In genomic region chr1:152986981-152987380, GRCm38 (mm10) we compare ENCODE assay signal across 19 mouse cellular contexts. TPM values are rescaled to one million over a fixed set of nuclear protein-coding genes. Genes with fewer than 3 reads are reported as not detected.
DNase-seq lines count a peak whose midpoint lies in the region; ATAC-seq and TF ChIP-seq lines count a peak whose summit lies in the region.
"Had no signal": no experiment of that assay in that cellular context is flagged by ENCODE, and none has a peak within 500 bp of the region (broad histone marks: within the 10 kb centered on the region; RNA-seq: fewer than 3 reads in every experiment).

No protein-coding gene starts in this region.

- ATAC-seq in embryonic facial prominence, embryonic 13.5 days (ENCODE audit: insufficient number of reproducible peaks, insufficient read depth, low FRiP score, low TSS enrichment, low read depth) = no peak
- no peak for ATAC-seq in lung, embryonic 14.5 days (ENCODE audit: insufficient read depth)
- ATAC-seq in midbrain, embryonic 11.5 days (ENCODE audit: low FRiP score) = no peak
- ATAC-seq in midbrain, embryonic 14.5 days (ENCODE audit: low FRiP score, low TSS enrichment) = no peak
- ATAC-seq: CD4-positive, CD25-positive, alpha-beta regulatory T cell, adult 4 months; intestine, embryonic 15.5 days had no signal

- H3K27me3 ChIP-seq in embryonic facial prominence, embryonic 13.5 days = no peaks in the 10 kb centered on the region; the same call in 1 of the 2 replicates
- H3K27me3 ChIP-seq in embryonic facial prominence, embryonic 10.5 days (replicated peaks; ENCODE audit: low read depth, poor library complexity, severe bottlenecking) = no peaks in the 10 kb centered on the region
- H3K27me3 ChIP-seq in lung, embryonic 14.5 days (ENCODE audit: insufficient read depth, low read length) = no peaks in the 10 kb centered on the region
- no peaks in the 10 kb centered on the region for H3K27me3 ChIP-seq in midbrain, embryonic 11.5 days (ENCODE audit: control insufficient read depth, insufficient read depth, low read length)
- no peaks in the 10 kb centered on the region for H3K27me3 ChIP-seq in midbrain, embryonic 14.5 days (ENCODE audit: control insufficient read depth, insufficient read depth, low read length)
- H3K27me3 ChIP-seq: heart, embryonic 12.5 days; intestine, embryonic 15.5 days had no signal

- no peak for DNase-seq in embryonic facial prominence, embryonic 10.5 days (ENCODE audit: low spot score)
- DNase-seq in lung, embryonic 14.5 days = peak; percentile 46
- no peak for DNase-seq in lung, postnatal 25 days (ENCODE audit: low spot score)
- DNase-seq in midbrain, embryonic 11.5 days (ENCODE audit: low spot score, missing footprints) = peak; percentile 31
- no peak for DNase-seq in midbrain, embryonic 14.5 days
- no peak for DNase-seq in frontal cortex, adult 2 months (ENCODE audit: extremely low spot score in 1 of 2, low spot score in 1 of 2)
- DNase-seq: adrenal gland, postnatal 14 days; B cell, adult 2 months; cerebellum, adult 2 months; cerebellum, postnatal 10 days; gastrocnemius, postnatal 36 days; heart, adult 18-20 months had no signal

- H3K36me3 ChIP-seq in embryonic facial prominence, embryonic 13.5 days = no peaks in the 10 kb centered on the region
- H3K36me3 ChIP-seq in embryonic facial prominence, embryonic 10.5 days (replicated peaks) = no peaks in the 10 kb centered on the region
- no peaks in the 10 kb centered on the region for H3K36me3 ChIP-seq in lung, embryonic 14.5 days (ENCODE audit: insufficient read depth)
- H3K36me3 ChIP-seq in midbrain, embryonic 11.5 days (ENCODE audit: control insufficient read depth, insufficient read depth, low read length) = no peaks in the 10 kb centered on the region
- H3K36me3 ChIP-seq in midbrain, embryonic 14.5 days (ENCODE audit: control insufficient read depth, insufficient read depth, low read length) = no peaks in the 10 kb centered on the region
- H3K36me3 ChIP-seq: G1E; heart, embryonic 12.5 days; hindbrain, embryonic 10.5 days; intestine, embryonic 15.5 days had no signal

- H3K27ac ChIP-seq in embryonic facial prominence, embryonic 13.5 days = 0 out of 2 replicates have a peak overlapping the region, but pooled peaks have one; percentile 17
- no peak overlapping the region for H3K27ac ChIP-seq in embryonic facial prominence, embryonic 10.5 days (replicated peaks)
- no peak overlapping the region for H3K27ac ChIP-seq in lung, embryonic 14.5 days (ENCODE audit: low read depth)
- no peak overlapping the region for H3K27ac ChIP-seq in midbrain, embryonic 11.5 days (ENCODE audit: low read depth, low read length)
- no peak overlapping the region for H3K27ac ChIP-seq in midbrain, embryonic 14.5 days (replicated peaks; ENCODE audit: low read depth, low read length)
- H3K27ac ChIP-seq: hindbrain, embryonic 10.5 days; hindbrain, embryonic 14.5 days; intestine, embryonic 15.5 days had no signal

- H3K9ac ChIP-seq in embryonic facial prominence, embryonic 13.5 days = no peak overlapping the region
- no peak overlapping the region for H3K9ac ChIP-seq in lung, embryonic 14.5 days
- H3K9ac ChIP-seq in midbrain, embryonic 11.5 days (ENCODE audit: low read length) = no peak overlapping the region
- H3K9ac ChIP-seq in midbrain, embryonic 14.5 days (replicated peaks; ENCODE audit: low read length) = no peak overlapping the region
- H3K9ac ChIP-seq: heart, embryonic 12.5 days; hindbrain, embryonic 14.5 days; intestine, embryonic 15.5 days had no signal

- no peak overlapping the region for H3K4me3 ChIP-seq in embryonic facial prominence, embryonic 13.5 days
- H3K4me3 ChIP-seq in embryonic facial prominence, embryonic 10.5 days = no peak overlapping the region
- no peak overlapping the region for H3K4me3 ChIP-seq in lung, embryonic 14.5 days (ENCODE audit: low read depth, low read length)
- no peak overlapping the region for H3K4me3 ChIP-seq in midbrain, embryonic 11.5 days (ENCODE audit: low read depth, low read length)
- no peak overlapping the region for H3K4me3 ChIP-seq in midbrain, embryonic 14.5 days (replicated peaks; ENCODE audit: low read depth, low read length)
- H3K4me3 ChIP-seq: heart, embryonic 12.5 days; hindbrain, embryonic 10.5 days; intestine, embryonic 15.5 days had no signal

- H3K4me1 ChIP-seq in embryonic facial prominence, embryonic 13.5 days = peaks cover 11% of the 10 kb centered on the region
- H3K4me1 ChIP-seq in embryonic facial prominence, embryonic 10.5 days = no peaks in the 10 kb centered on the region
- H3K4me1 ChIP-seq in lung, embryonic 14.5 days (ENCODE audit: insufficient read depth) = no peaks in the 10 kb centered on the region
- H3K4me1 ChIP-seq in midbrain, embryonic 11.5 days (ENCODE audit: control insufficient read depth, insufficient read depth, low read length) = no peaks in the 10 kb centered on the region
- H3K4me1 ChIP-seq in midbrain, embryonic 14.5 days (ENCODE audit: control insufficient read depth, insufficient read depth, low read length) = no peaks in the 10 kb centered on the region
- H3K4me1 ChIP-seq: heart, embryonic 12.5 days; intestine, embryonic 15.5 days had no signal

- WGBS in embryonic facial prominence, embryonic 13.5 days = 46% methylated on average over 3 of the region's 3 CpGs
- WGBS in embryonic facial prominence, embryonic 10.5 days = 84% methylated on average over 3 of the region's 3 CpGs
- WGBS in lung, embryonic 14.5 days = 55% methylated on average over 3 of the region's 3 CpGs
- 85% methylated on average over 3 of the region's 3 CpGs for WGBS in midbrain, embryonic 11.5 days
- 83% methylated on average over 3 of the region's 3 CpGs for WGBS in midbrain, embryonic 14.5 days

- no peak for TF ChIP-seq CTCF in lung, embryonic 14.5 days (IDR thresholded peaks at IDR 0.05; ENCODE audit: low read depth)

- H3K4me2 ChIP-seq in embryonic facial prominence, embryonic 13.5 days = no peak overlapping the region
- no peak overlapping the region for H3K4me2 ChIP-seq in lung, embryonic 14.5 days
- no peak overlapping the region for H3K4me2 ChIP-seq in midbrain, embryonic 11.5 days
- no peak overlapping the region for H3K4me2 ChIP-seq in midbrain, embryonic 14.5 days (ENCODE audit: low read length)
- H3K4me2 ChIP-seq: heart, embryonic 12.5 days; hindbrain, embryonic 14.5 days; intestine, embryonic 15.5 days had no signal

- no peaks in the 10 kb centered on the region for H3K9me3 ChIP-seq in embryonic facial prominence, embryonic 13.5 days
- H3K9me3 ChIP-seq in embryonic facial prominence, embryonic 10.5 days = no peaks in the 10 kb centered on the region
- no peaks in the 10 kb centered on the region for H3K9me3 ChIP-seq in lung, embryonic 14.5 days (ENCODE audit: low read depth, low read length)
- no peaks in the 10 kb centered on the region for H3K9me3 ChIP-seq in midbrain, embryonic 11.5 days (ENCODE audit: control insufficient read depth, low read length)
- no peaks in the 10 kb centered on the region for H3K9me3 ChIP-seq in midbrain, embryonic 14.5 days (ENCODE audit: control insufficient read depth, low read length)
- H3K9me3 ChIP-seq: G1E; heart, embryonic 12.5 days; hindbrain, embryonic 10.5 days; intestine, embryonic 15.5 days had no signal

RNA-seq across cellular contexts. Expression of gene Nmnat2, which starts 32.2 kb away (rescaled TPM):
- 1.3 and 1.5 TPM in 2 replicates for polyA plus RNA-seq in embryonic facial prominence, embryonic 13.5 days (2015; fragmentation: Nextera tagmentation; extraction: Ambion mirVana)
- 4.7 and 6.2 TPM in 2 replicates for polyA plus RNA-seq in embryonic facial prominence, embryonic 10.5 days (2016; fragmentation: Nextera tagmentation; extraction: Ambion mirVana)
- polyA plus RNA-seq in lung, embryonic 14.5 days (2014; fragmentation: Nextera tagmentation; extraction: Ambion mirVana) = 3.6 and 4.1 TPM in 2 replicates
- polyA plus RNA-seq in midbrain, embryonic 11.5 days (2014; fragmentation: Nextera tagmentation; extraction: Ambion mirVana) = 15.0 and 20.4 TPM in 2 replicates
- polyA plus RNA-seq in midbrain, embryonic 14.5 days (2014; fragmentation: Nextera tagmentation; extraction: Ambion mirVana) = 83.2 and 93.7 TPM in 2 replicates
- polyA plus RNA-seq in frontal cortex, adult 2 months (2012; rRNA removed) = 71.2 and 81.0 TPM in 2 replicates
- polyA plus RNA-seq: G1E had no signal

Comparison
In these comparisons a context has a peak if more than half of its experiments do, and no peak if none do; other contexts are left out.
1. DNase-seq: peak in lung, embryonic 14.5 days (single experiment) and midbrain, embryonic 11.5 days (single experiment); none in embryonic facial prominence, embryonic 10.5 days (single experiment), lung, postnatal 25 days (single experiment), midbrain, embryonic 14.5 days (single experiment) and frontal cortex, adult 2 months (0 of 2).